ENCODE assay signal across 18 mouse cellular contexts in the genomic region with DNA sequence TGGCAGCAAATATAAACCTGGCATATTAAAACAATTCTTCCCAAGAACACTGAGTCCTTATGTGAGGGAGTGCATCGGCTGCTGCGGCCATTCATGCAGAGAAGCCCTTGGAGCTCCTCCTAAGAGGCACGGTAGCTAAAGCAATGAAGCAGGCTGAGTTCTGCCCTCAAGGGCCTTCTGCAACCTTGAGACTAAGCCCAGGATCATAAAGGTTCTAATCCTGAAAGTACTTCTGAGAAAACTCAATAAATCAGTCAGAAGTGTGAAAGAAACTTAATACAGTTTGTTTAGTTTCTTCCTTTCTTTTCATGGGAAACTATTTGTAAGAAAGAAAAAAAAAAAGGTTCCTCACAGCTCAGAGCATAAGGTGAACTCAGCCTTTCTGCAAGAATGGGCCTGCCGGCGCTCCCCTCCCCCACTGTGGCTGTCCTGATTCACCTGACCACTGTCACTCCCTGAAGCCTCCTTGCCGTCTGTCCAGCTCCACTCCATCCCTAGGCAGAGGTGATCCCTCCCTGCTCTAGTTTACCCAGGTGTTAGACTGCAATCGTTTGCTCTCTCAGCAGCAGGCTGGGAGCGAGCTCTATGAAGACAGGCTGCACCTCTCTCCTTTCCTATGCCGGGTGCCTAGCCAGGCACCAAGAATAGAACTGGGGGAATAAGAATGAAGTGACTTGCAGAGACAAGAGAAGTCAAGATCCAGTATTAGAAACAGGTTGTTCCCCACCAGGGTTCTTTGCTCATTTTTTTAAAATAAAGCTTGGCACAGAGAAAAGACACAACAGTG. TPM values are rescaled to one million over a fixed set of nuclear protein-coding genes. Genes with fewer than 3 reads are reported as not detected.
A peak's percentile ranks its signal among the peaks of the same experiment; 100 is the strongest.
DNase-seq lines count a peak whose midpoint lies in the region; ATAC-seq and TF ChIP-seq lines count a peak whose summit lies in the region.
"Had no signal": no experiment of that assay in that cellular context is flagged by ENCODE, and none has a peak within 500 bp of the region (broad histone marks: within the 10 kb centered on the region; RNA-seq: fewer than 3 reads in every experiment).

No protein-coding gene starts in this region.

- WGBS in heart, embryonic 12.5 days: 62% methylated on average over 9 of the region's 9 CpGs
- 64% methylated on average over 9 of the region's 9 CpGs for WGBS in stomach, embryonic 15.5 days

- TF ChIP-seq CTCF in layer of hippocampus, adult 2 months (conservative IDR thresholded peaks at IDR 0.05): no peak

- no peak for ATAC-seq in heart, embryonic 12.5 days (ENCODE audit: insufficient number of reproducible peaks, low FRiP score)
- ATAC-seq in stomach, embryonic 15.5 days (ENCODE audit: insufficient read depth, low FRiP score, low read depth): no peak

- H3K4me1 ChIP-seq in heart, embryonic 12.5 days (replicated peaks): peaks cover 28% of the 10 kb centered on the region
- 0 out of 2 replicates have a peak, but pooled peaks cover 9% of the 10 kb centered on the region for H3K4me1 ChIP-seq in stomach, embryonic 15.5 days

- 0 out of 2 replicates have a peak overlapping the region, but pooled peaks have one; percentile 17 for H3K4me2 ChIP-seq in heart, embryonic 12.5 days
- no peak overlapping the region for H3K4me2 ChIP-seq in stomach, embryonic 15.5 days
- H3K4me2 ChIP-seq: embryonic facial prominence, embryonic 15.5 days; forebrain, embryonic 12.5 days; lung, embryonic 15.5 days; neural tube, embryonic 12.5 days had no signal

- H3K27me3 ChIP-seq in heart, embryonic 12.5 days (replicated peaks): no peaks in the 10 kb centered on the region
- H3K27me3 ChIP-seq in stomach, embryonic 15.5 days (replicated peaks): no peaks in the 10 kb centered on the region
- H3K27me3 ChIP-seq: embryonic facial prominence, embryonic 15.5 days; forebrain, embryonic 12.5 days; lung, embryonic 15.5 days; neural tube, embryonic 12.5 days had no signal

- peaks cover 17% of the 10 kb centered on the region for H3K36me3 ChIP-seq in heart, embryonic 12.5 days
- H3K36me3 ChIP-seq in stomach, embryonic 15.5 days: no peaks in the 10 kb centered on the region; the same call in 1 of the 2 replicates
- H3K36me3 ChIP-seq: lung, embryonic 15.5 days had no signal

- DNase-seq in heart, postnatal 14 days: no peak
- no peak for DNase-seq in layer of hippocampus, adult 2 months (ENCODE audit: low spot score in 2 of 2)
- no peak for DNase-seq in layer of hippocampus, postnatal 25 days (ENCODE audit: extremely low spot score in 1 of 2, low spot score in 1 of 2)
- DNase-seq in brain, adult 2 months (ENCODE audit: low read depth, low spot score): peak; percentile 41
- no peak for DNase-seq in kidney, adult 18-20 months
- DNase-seq: adrenal gland, adult 2 months; cerebellum, adult 9-10 months; kidney, adult 11 months; thymus, postnatal 14 days had no signal

- peaks cover 4% of the 10 kb centered on the region for H3K9me3 ChIP-seq in heart, embryonic 12.5 days (replicated peaks)
- H3K9me3 ChIP-seq in stomach, embryonic 15.5 days: no peaks in the 10 kb centered on the region
- H3K9me3 ChIP-seq: embryonic facial prominence, embryonic 15.5 days; forebrain, embryonic 12.5 days; lung, embryonic 15.5 days had no signal

- peak overlapping the region; percentile 6; the same call in 1 of the 2 replicates for H3K27ac ChIP-seq in heart, embryonic 12.5 days (ENCODE audit: poor library complexity, severe bottlenecking)
- peak overlapping the region; percentile 58 for H3K27ac ChIP-seq in layer of hippocampus, adult 2 months
- peak overlapping the region; percentile 56; the same call in 1 of the 2 replicates for H3K27ac ChIP-seq in stomach, embryonic 15.5 days
- H3K27ac ChIP-seq: embryonic facial prominence, embryonic 15.5 days; forebrain, embryonic 12.5 days; lung, embryonic 15.5 days; neural tube, embryonic 12.5 days had no signal

- H3K4me3 ChIP-seq in heart, embryonic 12.5 days: no peak overlapping the region
- H3K4me3 ChIP-seq in layer of hippocampus, adult 2 months: no peak overlapping the region
- no peak overlapping the region for H3K4me3 ChIP-seq in stomach, embryonic 15.5 days (replicated peaks)
- H3K4me3 ChIP-seq: embryonic facial prominence, embryonic 15.5 days; forebrain, embryonic 12.5 days; lung, embryonic 15.5 days; neural tube, embryonic 12.5 days had no signal

- H3K9ac ChIP-seq in heart, embryonic 12.5 days: no peak overlapping the region
- no peak overlapping the region for H3K9ac ChIP-seq in stomach, embryonic 15.5 days
- H3K9ac ChIP-seq: embryonic facial prominence, embryonic 15.5 days; forebrain, embryonic 12.5 days; lung, embryonic 15.5 days; neural tube, embryonic 12.5 days had no signal

- intact Hi-C loops in heart, postnatal 14 days (cut with DNase I): no loop called here

RNA-seq across cellular contexts. Expression of gene Dguok, which starts 5.1 kb away (rescaled TPM):
- polyA plus RNA-seq in heart, embryonic 12.5 days (2016; fragmentation: Nextera tagmentation; extraction: Ambion mirVana): 46.5 and 52.5 TPM in 2 replicates
- total RNA-seq in heart, postnatal 14 days (2021): 10 to 100 TPM; 28.3 to 31.8 TPM
- total RNA-seq in layer of hippocampus, adult 2 months (2021): 10 to 100 TPM; 36.8 to 38.6 TPM
- total RNA-seq in layer of hippocampus, postnatal 25 days (2021): 10 to 100 TPM; 29.2 to 32.0 TPM
- 74.3 and 76.2 TPM in 2 replicates for polyA plus RNA-seq in stomach, embryonic 15.5 days (2015; fragmentation: Nextera tagmentation; extraction: Ambion mirVana)

RNA-seq across cellular contexts. Expression of gene Actg2, which starts 34.3 kb away (rescaled TPM):
- polyA plus RNA-seq in heart, embryonic 12.5 days (2016; fragmentation: Nextera tagmentation; extraction: Ambion mirVana): 8.6 and 10.1 TPM in 2 replicates
- 1 to 10 TPM; 3.2 to 5.1 TPM for total RNA-seq in heart, postnatal 14 days (2021)
- total RNA-seq in layer of hippocampus, adult 2 months (2021): not detected
- not detected for total RNA-seq in layer of hippocampus, postnatal 25 days (2021)
- 1,291 and 1,344 TPM in 2 replicates for polyA plus RNA-seq in stomach, embryonic 15.5 days (2015; fragmentation: Nextera tagmentation; extraction: Ambion mirVana)
- total RNA-seq: granulocyte monocyte progenitor cell, adult 5-6 weeks; layer of hippocampus, adult 18-20 months; megakaryocyte-erythroid progenitor cell, adult 5-6 weeks had no signal

RNA-seq across cellular contexts. Expression of gene Tet3, which starts 42.8 kb away (rescaled TPM):
- polyA plus RNA-seq in heart, embryonic 12.5 days (2016; fragmentation: Nextera tagmentation; extraction: Ambion mirVana): 31.3 and 33.6 TPM in 2 replicates
- total RNA-seq in heart, postnatal 14 days (2021): 10 to 100 TPM; 46.2 to 49.0 TPM
- total RNA-seq in layer of hippocampus, adult 2 months (2021): 10 to 100 TPM; 61.0 to 65.9 TPM
- total RNA-seq in layer of hippocampus, postnatal 25 days (2021): 10 to 100 TPM; 69.2 to 83.9 TPM
- 39.6 and 40.0 TPM in 2 replicates for polyA plus RNA-seq in stomach, embryonic 15.5 days (2015; fragmentation: Nextera tagmentation; extraction: Ambion mirVana)

Comparison
In these comparisons a context has a peak if more than half of its experiments do, and no peak if none do; other contexts are left out.
1. H3K27ac ChIP-seq: peak in every context shown above with its lines; median percentile 58 in layer of hippocampus, adult 2 months; 56 in stomach, embryonic 15.5 days; 6 in heart, embryonic 12.5 days.